Mouse (Mus musculus) adrenal gland, postnatal 36 days (tissue): ENCODE results near the gene Gm35134. TPM values are rescaled to one million over a fixed set of nuclear protein-coding genes. Genes with fewer than 3 reads are reported as not detected.
"Not testable (repeated sequence)": the region's sequence is repeated elsewhere in the genome, so short reads cannot be mapped to it uniquely, and the experiment has no call there.

ENCODE experiments used
- DNase-seq, 2 experiments: peaks; one replicate each; pipeline ENCODE4 v3.0.0; 2021; ENCODE audit warnings: mixed read lengths in 1 of 2
- long read RNA-seq, 2 experiments: library from polyadenylated mRNA; stranded (forward); transcript quantifications; one replicate each; pipeline ENCODE4 v2.0.0; 2021; ENCODE audit warnings: borderline sequencing depth in 2 of 2
- total RNA-seq, 2 experiments: library from RNA; stranded (reverse); gene quantifications; 2 replicates each; pipeline ENCODE4 v1.2.3; 2021

Gm35134 gene
- not detected for total RNA-seq
- long read RNA-seq, experiment 1: 0 reads
- long read RNA-seq, experiment 2: 0 reads

DNA sequence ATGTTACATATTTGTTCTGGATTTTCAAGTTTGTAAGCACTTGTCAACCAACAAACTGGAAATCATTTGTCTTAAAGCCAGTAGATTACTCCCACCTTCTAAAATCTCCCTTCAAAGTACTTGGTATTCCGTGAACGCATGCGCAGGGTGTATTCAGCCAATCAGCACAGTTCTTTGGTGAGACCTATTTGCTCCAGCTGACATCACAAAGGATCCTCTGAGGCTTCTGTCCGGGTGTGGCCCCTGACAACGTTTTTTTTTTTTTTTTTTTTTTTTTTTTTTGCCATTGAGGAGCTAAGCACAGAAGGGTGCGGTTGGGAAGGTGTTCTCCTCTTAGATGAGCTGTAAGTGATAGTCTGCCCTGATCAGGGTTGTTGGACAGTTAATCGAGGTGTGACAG lies at the start of gene Gm35134:
Gm35134 (plus strand) TSS at position 301 of the 400 bp plus-strand sequence.
- DNase-seq: not testable (repeated sequence)
